Mouse (Mus musculus): Measurements from ENCODE around the gene Gm38392. TPM values are rescaled to one million over a fixed set of nuclear protein-coding genes. Genes with fewer than 3 reads are reported as not detected.

The Gm38392 gene
- polyA plus RNA-seq, 1 experiment from 2014 or later: 0.35 TPM

DNA sequence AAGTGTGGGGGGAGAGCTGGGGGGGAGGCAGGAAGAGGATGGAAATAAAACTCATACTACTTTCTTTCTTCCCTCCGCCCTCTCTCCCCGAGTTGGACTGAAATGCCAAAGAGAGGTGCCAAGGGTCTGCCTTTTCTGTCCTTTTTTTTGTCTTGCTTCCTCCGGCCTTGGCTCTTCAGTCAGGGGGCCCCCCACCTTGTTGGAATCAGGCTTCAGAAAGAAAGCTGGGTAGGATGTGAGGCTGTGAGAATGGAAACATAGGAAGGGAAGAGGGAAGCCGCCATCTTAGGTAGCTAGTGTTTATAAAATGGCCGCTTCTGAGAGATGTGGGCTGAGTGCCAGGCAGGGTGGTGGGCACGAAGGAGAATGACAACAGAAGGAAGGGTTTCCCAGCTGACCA, 64.6 kb downstream of the Gm38392 start:
- Histone ChIP-seq H3K4me2 (no peak overlapping the region), H3K36me3 (replicated peaks) (no peaks in the 10 kb centered on the region), H3K9ac (no peak overlapping the region), H3K4me1 (replicated peaks) (no peaks in the 10 kb centered on the region), H3K9me3 (replicated peaks) (no peaks in the 10 kb centered on the region), H3K27ac (replicated peaks) (no peak overlapping the region), H3K4me3 (replicated peaks) (no peak overlapping the region), H3K27me3 (peaks cover 92% of the 10 kb centered on the region)
- no peak for ATAC-seq (ENCODE audit: insufficient read depth)
- 59% methylated on average over 6 of the region's 6 CpGs for WGBS (ENCODE audit: insufficient replicate concordance)

GRCm38 (mm10) chr3:88221519-88222390, 65.3 kb downstream of the Gm38392 start:
- Histone ChIP-seq H3K9ac (no peak overlapping the region), H3K4me3 (replicated peaks) (no peak overlapping the region), H3K4me2 (no peak overlapping the region), H3K27ac (replicated peaks) (no peak overlapping the region), H3K9me3 (replicated peaks) (no peaks in the 10 kb centered on the region), H3K4me1 (replicated peaks) (no peaks in the 10 kb centered on the region), H3K36me3 (replicated peaks) (no peaks in the 10 kb centered on the region), H3K27me3 (peaks cover 97% of the 10 kb centered on the region)
- 47% methylated on average over 12 of the region's 12 CpGs for WGBS (ENCODE audit: insufficient replicate concordance)
- ATAC-seq (ENCODE audit: insufficient read depth): no peak

GRCm38 (mm10) chr3:88220842-88221241, 66.2 kb downstream of the Gm38392 start:
- H3K4me1 ChIP-seq (replicated peaks): 0 out of 2 replicates have a peak, but pooled peaks cover 1% of the 10 kb centered on the region
- peaks cover 97% of the 10 kb centered on the region for H3K27me3 ChIP-seq
- no peak overlapping the region for H3K4me3 ChIP-seq (replicated peaks)
- H3K4me2 ChIP-seq: no peak overlapping the region
- no peak overlapping the region for H3K27ac ChIP-seq (replicated peaks)
- ATAC-seq (ENCODE audit: insufficient read depth): no peak
- H3K9ac ChIP-seq: no peak overlapping the region
- WGBS (ENCODE audit: insufficient replicate concordance): 0% methylated on average over 6 of the region's 6 CpGs
- H3K9me3 ChIP-seq (replicated peaks): no peaks in the 10 kb centered on the region
- H3K36me3 ChIP-seq (replicated peaks): no peaks in the 10 kb centered on the region

- Histone ChIP-seq H3K4me3 (replicated peaks) (no peak overlapping the region), H3K27me3 (peaks cover 97% of the 10 kb centered on the region), H3K4me1 (replicated peaks) (peaks cover 10% of the 10 kb centered on the region), H3K4me2 (no peak overlapping the region), H3K9me3 (replicated peaks) (no peaks in the 10 kb centered on the region), H3K9ac (no peak overlapping the region), H3K27ac (replicated peaks) (no peak overlapping the region), H3K36me3 (replicated peaks) (no peaks in the 10 kb centered on the region)
- no peak for ATAC-seq (ENCODE audit: insufficient read depth)
- WGBS (ENCODE audit: insufficient replicate concordance): 22% methylated on average over 9 of the region's 9 CpGs
These were observed 67.1 kb downstream of the Gm38392 start for GRCm38 (mm10) chr3:88219940-88220339.

GRCm38 (mm10) chr3:88217679-88218078, 69.3 kb downstream of the Gm38392 start:
- Histone ChIP-seq H3K9me3 (replicated peaks) (no peaks in the 10 kb centered on the region), H3K36me3 (replicated peaks) (no peaks in the 10 kb centered on the region), H3K27ac (replicated peaks) (no peak overlapping the region), H3K27me3 (peaks cover 97% of the 10 kb centered on the region), H3K9ac (no peak overlapping the region), H3K4me1 (replicated peaks) (peaks cover 23% of the 10 kb centered on the region), H3K4me2 (no peak overlapping the region), H3K4me3 (replicated peaks) (no peak overlapping the region)
- ATAC-seq (ENCODE audit: insufficient read depth): no peak
- WGBS (ENCODE audit: insufficient replicate concordance): 24% methylated on average over 2 of the region's 2 CpGs

DNA sequence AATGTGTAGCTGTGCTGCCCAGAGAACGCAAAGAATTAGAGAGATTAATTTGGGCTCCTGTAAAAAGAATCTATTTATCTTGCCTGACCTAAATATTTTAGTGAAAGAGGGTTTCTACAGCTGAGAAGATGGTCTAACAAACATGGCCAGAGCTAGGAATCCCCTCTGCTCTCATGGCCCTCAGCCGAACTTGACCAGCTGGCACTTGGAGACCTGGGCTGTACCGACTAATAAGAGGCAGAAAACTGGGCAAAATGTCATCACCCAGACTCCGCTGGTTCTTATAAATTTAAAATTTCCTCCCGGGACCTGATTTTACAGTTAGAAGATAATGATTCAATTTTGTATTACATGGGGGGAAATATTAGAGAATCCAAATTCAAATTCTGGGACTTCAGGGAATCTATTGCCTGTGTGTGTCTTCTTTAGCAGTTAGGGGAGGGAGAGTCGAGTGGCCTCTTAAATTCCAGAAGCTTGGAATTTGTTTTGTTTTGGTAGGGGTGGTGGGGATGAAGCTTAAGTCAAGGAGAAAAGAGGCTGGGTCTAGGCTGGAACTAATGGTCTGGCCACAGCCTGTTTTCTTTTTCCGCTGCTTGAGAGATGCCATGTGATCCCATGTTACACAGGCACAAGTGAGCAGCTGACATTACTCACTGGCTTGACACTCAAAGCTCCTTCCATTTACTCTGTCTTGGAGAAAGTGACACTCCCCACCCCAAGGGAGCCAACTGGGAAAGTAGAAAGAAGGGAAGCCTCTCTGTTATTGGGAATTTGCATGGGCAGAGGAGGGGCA, 70.3 kb downstream of the Gm38392 start:
- H3K4me3 ChIP-seq (replicated peaks): no peak overlapping the region
- H3K9me3 ChIP-seq (replicated peaks): no peaks in the 10 kb centered on the region
- H3K4me2 ChIP-seq: no peak overlapping the region
- peaks cover 23% of the 10 kb centered on the region for H3K4me1 ChIP-seq (replicated peaks)
- H3K9ac ChIP-seq: no peak overlapping the region
- no peak for ATAC-seq (ENCODE audit: insufficient read depth)
- no peak overlapping the region for H3K27ac ChIP-seq (replicated peaks)
- peaks cover 98% of the 10 kb centered on the region for H3K27me3 ChIP-seq
- H3K36me3 ChIP-seq (replicated peaks): no peaks in the 10 kb centered on the region
- WGBS (ENCODE audit: insufficient replicate concordance): 12% methylated on average over 7 of the region's 7 CpGs

- Histone ChIP-seq H3K36me3 (replicated peaks) (no peaks in the 10 kb centered on the region), H3K4me3 (replicated peaks) (peak overlapping the region; percentile 32; the same call in 1 of the 2 replicates), H3K4me2 (peak overlapping the region; percentile 50; the same call in 1 of the 2 replicates), H3K9me3 (replicated peaks) (no peaks in the 10 kb centered on the region), H3K27me3 (peaks cover 98% of the 10 kb centered on the region), H3K27ac (replicated peaks) (no peak overlapping the region), H3K4me1 (replicated peaks) (peaks cover 23% of the 10 kb centered on the region), H3K9ac (no peak overlapping the region)
- ATAC-seq (ENCODE audit: insufficient read depth): no peak
- WGBS (ENCODE audit: insufficient replicate concordance): 6% methylated on average over 6 of the region's 6 CpGs
These were observed 70.9 kb downstream of the Gm38392 start for GRCm38 (mm10) chr3:88216116-88216515.

DNA sequence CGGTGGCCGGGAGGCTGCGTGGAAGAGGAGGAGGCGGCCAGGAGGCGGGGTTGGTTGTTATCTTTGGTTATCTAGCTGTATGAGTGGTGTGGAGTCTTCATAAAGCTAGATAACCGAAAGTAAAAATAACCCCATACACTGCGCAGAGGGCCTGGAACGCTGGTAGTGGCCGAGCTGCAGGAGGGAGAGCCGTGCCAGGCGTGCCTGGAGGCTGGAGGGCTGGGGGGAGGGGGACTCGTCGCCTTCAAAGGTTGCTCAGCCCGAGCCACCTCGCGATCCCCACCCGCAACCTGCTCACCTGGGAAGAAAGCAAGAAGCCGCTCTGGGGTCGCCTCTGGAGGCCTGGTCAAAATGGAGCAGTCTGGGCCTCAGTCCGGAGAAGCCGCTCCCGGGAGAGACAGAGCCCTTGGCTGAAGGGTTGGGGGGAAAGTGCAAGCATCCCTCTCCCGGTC, 71.4 kb downstream of the Gm38392 start:
- Histone ChIP-seq H3K9ac (no peak overlapping the region), H3K27ac (replicated peaks) (no peak overlapping the region), H3K36me3 (replicated peaks) (no peaks in the 10 kb centered on the region), H3K27me3 (peaks cover 98% of the 10 kb centered on the region), H3K4me3 (replicated peaks) (peak overlapping the region; percentile 32), H3K4me1 (replicated peaks) (peaks cover 23% of the 10 kb centered on the region), H3K4me2 (peak overlapping the region; percentile 50), H3K9me3 (replicated peaks) (no peaks in the 10 kb centered on the region)
- under 1% methylated on average over 23 of the region's 23 CpGs for WGBS (ENCODE audit: insufficient replicate concordance)
- ATAC-seq (ENCODE audit: insufficient read depth): no peak

DNA sequence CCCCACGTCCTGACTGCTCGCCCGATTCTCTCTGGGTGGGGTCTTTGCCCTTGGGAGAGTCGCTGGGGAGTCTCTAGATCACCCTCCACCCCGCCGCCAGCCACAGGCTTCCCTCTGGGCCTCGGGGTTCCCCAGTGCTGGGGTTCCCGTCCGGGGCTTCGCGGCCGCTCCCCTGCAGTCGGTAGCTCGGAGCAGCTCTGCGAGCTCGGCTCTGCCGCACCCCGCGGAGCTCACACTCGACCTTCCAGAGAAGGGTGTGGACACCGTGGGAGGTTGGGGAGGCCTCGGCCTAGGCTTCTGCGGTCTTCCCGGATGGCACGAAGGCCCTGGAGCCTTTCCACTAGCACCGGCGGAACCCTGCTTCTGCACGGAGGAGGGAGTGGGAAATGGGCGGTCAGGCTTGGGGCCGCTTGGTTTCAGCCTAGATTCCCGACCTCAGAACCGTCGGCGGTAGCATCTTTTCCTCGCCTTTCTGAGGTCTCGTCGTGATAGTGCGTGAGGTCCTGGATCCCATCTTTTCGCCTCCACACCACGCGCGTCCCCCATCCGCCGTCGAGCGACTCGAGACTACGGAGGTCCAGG, 71.9 kb downstream of the Gm38392 start:
- Histone ChIP-seq H3K27me3 (peaks cover 98% of the 10 kb centered on the region), H3K4me2 (peak overlapping the region; percentile 50), H3K4me1 (replicated peaks) (peaks cover 23% of the 10 kb centered on the region), H3K27ac (replicated peaks) (no peak overlapping the region), H3K9ac (no peak overlapping the region), H3K4me3 (replicated peaks) (peak overlapping the region; percentile 32), H3K36me3 (replicated peaks) (no peaks in the 10 kb centered on the region), H3K9me3 (replicated peaks) (no peaks in the 10 kb centered on the region)
- ATAC-seq (ENCODE audit: insufficient read depth): no peak
- WGBS (ENCODE audit: insufficient replicate concordance): 1% methylated on average over 48 of the region's 48 CpGs

DNA sequence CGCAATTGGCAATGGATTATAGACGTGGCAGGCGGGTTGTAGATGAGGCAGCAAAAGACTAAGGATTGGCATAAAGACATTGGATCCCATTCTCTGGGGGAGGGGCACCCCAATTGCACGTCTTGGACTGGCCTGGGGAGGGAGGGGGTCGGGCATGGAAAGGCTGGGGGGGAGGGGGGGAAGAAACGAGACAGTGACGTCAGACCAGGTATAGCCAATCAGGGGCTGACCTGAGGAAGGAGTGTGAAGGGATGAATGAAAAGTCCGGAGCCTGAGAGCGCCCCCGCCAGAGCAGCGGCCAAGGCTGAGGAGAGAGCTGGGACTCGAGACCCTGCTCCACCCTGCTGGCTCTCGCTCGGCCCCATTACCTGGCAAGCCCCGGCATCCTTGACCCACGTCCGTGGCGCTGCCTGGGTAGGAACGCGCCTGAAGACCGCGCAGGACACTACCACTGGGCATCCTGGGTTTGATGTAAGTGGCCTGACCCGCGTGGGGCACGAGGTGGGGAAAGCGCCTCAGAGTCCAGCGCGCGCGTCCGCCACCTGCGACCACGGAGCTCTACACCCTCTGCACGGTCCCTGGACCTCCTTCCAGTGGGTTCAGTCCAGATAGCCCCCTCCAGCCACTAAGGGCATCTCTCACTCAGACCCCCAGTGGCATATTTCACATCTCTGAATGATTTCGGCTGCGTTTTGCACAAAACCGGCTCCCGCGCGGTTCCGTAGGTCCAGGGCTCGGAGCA, 72.6 kb downstream of the Gm38392 start:
- Histone ChIP-seq H3K4me2 (peak overlapping the region; percentile 50; the same call in 1 of the 2 replicates), H3K9me3 (replicated peaks) (no peaks in the 10 kb centered on the region), H3K36me3 (replicated peaks) (no peaks in the 10 kb centered on the region), H3K27me3 (peaks cover 98% of the 10 kb centered on the region), H3K27ac (replicated peaks) (no peak overlapping the region), H3K4me1 (replicated peaks) (peaks cover 23% of the 10 kb centered on the region), H3K4me3 (replicated peaks) (0 out of 2 replicates have a peak overlapping the region, but pooled peaks have one; percentile 32), H3K9ac (no peak overlapping the region)
- 2% methylated on average over 42 of the region's 42 CpGs for WGBS (ENCODE audit: insufficient replicate concordance)
- ATAC-seq (ENCODE audit: insufficient read depth): no peak

All from liver, embryonic 15.5 days (tissue).